Mouse (Mus musculus) embryonic fibroblast, embryonic 13.5 days (primary cell): ENCODE measurements at regions not wholly inside any gene's neighbourhood (a gene's known extent, or its start where the extent isn't known, plus 50 kb on each side); places are given as distances from the start of the nearest gene placed in this dataset.

Source experiments
- CTCF ChIP-seq: IDR thresholded peaks from 2 replicates; pipeline ENCODE4 v1.5.1; 2011; ENCODE audit warnings: mild to moderate bottlenecking, control low read depth, low read length, moderate library complexity, borderline replicate concordance; ENCODE audit not compliant: insufficient read depth
- POLR2A ChIP-seq: IDR thresholded peaks from 2 replicates; pipeline ENCODE4 v1.6.1; 2011; ENCODE audit warnings: low read depth, mild to moderate bottlenecking, control low read depth, low read length, moderate library complexity

- TF ChIP-seq CTCF, result no peak
- no peak for TF ChIP-seq POLR2A
Observed at GRCm38 (mm10) chr2:159281558-159282320, 487.1 kb downstream of the Dhx35 start.
